Mouse (Mus musculus) erythroblast, adult 5-6 weeks (primary cell): ENCODE measurements around the gene Jpt1. TPM values are rescaled to one million over a fixed set of nuclear protein-coding genes. Genes with fewer than 3 reads are reported as not detected.
"Not testable (repeated sequence)": the region's sequence is repeated elsewhere in the genome, so short reads cannot be mapped to it uniquely, and the experiment has no call there.

Source experiments
- ATAC-seq: replicated peaks from 2 replicates; pipeline ENCODE4 v1.8.0; 2016; ENCODE audit warnings: moderate number of reproducible peaks, mild to moderate bottlenecking, moderate TSS enrichment, inconsistent platforms; ENCODE audit not compliant: poor library complexity, low FRiP score, severe bottlenecking
- total RNA-seq, 2 experiments: library from RNA; stranded (forward) in 1 of 2; stranded (reverse) in 1 of 2; fragments of 150-400 nt in 1 of 2; fragments of 200-764, 138-1000 nt in 1 of 2; gene quantifications; 2 replicates each; pipeline versions ENCODE4 v1.2.3 to v1.2.4; 2015 to 2017; ENCODE audit warnings: low replicate concordance in 2 of 2

Gene Jpt1
- total RNA-seq, 2 experiments from 2014 or later = 105 to 114 TPM

DNA sequence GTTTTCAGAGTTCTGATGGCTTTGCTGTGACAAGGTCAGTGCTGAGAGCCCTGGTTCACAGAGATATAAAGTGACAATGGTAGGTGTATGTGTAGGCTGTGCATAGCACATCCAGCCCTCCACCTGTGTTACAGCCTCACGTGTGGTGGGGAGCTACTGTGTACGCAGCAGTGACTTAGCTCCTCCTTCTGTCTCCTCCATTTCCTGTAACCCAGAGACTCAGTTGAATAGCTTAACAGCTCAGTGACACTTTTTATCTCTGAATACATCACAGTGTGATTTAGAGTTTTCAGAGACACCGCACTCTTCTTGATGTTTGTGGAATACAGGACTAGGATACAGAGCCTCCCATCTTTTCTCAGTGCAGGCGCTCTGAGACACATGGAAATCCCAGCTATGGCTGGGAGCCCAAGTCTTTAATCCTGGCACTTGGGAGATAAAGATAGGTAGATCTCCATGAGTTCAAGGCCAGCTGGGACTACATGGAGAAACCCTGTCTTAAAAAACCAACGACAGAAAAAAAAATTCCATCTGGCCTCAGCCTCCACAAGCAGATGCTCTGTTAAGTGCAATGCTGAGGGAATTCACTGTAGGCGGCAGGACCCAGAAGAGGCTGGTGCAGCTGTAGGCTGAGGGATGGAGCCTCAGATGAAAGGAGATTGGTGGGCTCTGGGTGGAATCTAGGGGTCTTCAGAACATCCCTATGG is 32.5 kb downstream of the Jpt1 start:
- ATAC-seq = no peak

DNA sequence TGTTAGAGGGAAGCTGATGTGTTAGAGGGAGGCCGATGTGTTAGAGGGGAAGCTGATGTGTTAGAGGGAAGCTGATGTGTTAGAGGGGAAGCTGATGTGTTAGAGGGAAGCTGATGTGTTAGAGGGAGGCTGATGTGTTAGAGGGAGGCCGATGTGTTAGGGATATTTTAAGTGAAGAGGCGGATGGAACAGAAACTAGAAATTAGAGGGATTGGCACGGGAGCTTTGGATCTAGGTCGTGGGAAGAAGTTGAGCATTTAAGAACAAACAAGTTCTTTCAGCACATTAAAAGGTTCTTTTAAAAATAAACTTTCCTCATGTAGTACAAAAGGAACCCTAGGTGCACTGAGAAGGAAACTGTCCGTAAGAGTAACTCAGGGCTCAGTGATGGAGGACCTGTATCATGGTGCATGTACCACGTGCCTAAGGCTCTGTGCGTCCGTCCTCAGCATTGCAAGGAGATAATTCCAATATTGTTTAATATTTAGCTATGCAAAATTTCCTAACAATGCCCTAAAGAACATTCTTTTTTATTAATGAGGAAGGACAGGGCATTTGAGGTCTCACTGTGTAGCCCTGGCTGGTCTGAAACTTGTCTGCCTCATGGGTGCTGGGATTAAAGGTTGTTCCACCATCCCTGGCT is 35.8 kb downstream of the Jpt1 start:
- ATAC-seq = no peak

DNA sequence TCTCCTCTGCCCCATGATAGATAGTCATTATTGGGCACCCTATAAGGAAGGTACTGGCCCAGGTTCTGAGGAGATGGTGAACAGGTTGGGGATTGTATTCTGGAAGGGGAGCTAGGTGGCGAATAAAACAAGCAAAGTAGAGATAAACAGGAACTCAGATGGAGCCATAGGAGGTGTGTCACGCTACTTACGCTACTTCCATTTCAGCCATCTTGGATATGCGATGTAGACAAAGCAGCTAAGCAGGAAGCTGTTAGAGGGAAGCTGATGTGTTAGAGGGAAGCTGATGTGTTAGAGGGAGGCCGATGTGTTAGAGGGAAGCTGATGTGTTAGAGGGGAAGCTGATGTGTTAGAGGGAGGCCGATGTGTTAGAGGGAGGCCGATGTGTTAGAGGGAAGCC is 36.8 kb downstream of the Jpt1 start:
- not testable (repeated sequence) for ATAC-seq

DNA sequence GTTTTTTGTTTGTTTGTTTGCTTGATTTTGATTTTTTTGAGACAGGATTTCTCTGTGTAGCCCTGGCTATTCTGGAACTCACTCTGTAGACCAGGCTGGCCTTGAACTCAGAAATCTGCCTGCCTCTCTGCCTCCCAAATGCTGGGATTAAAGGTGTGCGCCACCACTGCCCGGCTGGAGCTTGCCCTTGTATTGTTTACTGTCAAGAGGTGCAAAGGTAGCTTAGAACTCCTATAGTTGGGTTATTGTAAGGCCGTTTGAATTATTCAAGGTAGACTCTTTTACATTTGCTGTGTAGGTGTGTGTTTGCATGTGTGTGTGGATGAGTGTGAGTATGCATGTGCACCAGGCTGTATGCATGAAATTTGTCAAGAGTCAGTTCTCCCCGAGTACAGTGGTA is 37.6 kb downstream of the Jpt1 start:
- not testable (repeated sequence) for ATAC-seq

DNA sequence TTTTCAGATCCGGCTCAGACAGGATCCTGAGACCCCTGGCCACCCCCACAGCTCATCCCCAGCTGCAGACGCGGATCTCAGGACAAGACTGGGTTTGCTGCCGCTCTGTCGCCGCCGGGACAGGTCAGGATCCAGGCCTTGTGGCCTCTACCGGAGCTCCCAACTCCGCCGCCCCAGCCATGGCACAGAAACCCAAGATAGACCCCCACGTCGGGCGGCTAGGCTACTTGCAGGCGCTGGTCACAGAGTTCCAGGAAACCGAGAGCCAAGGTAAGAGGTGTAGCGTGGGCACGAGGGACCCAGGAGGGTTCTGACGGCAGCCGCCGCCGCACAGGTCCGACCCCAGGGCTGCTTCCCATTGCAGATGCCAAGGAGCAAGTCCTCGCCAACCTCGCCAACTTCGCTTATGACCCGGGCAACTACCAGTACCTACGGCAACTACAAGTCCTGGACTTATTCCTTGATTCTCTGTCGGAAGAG is 38.4 kb downstream of the Jpt1 start:
- ATAC-seq = peak; percentile 33

DNA sequence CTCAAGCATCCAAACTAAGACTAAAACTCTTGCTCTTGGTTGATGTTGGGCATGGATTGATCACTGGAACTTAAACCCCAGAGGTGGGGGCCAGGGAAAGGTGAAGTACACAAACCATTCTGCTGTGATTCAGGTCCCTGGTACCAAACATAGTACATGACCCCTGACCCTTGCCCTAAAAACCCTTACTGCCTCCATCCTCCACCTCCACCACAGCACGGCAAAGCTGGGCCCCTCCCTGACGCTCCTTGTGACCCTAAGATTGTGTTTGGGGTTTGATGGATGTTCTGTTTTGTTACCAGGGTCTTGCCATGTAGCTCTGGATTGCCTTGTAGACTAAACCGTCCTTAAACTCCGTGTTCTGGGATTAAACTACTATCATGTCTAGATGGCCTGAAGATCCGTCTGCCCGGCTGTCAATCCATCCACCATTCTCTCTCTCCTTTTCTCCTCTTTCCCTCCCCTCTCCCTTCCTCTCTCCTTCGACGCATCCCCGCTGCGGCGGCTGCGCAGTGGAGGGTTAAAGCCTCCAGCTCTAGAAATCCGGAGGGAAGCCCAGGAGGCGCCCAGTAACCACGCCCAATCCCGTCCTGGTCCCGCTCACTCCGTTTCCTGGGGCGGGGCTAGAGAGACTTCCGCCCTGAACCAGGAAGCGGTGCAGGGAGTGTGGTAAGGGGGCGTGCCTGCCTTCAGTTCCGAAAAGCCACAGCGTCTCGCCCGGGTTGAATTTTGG is 39.0 kb downstream of the Jpt1 start, which contains the start of gene Armc7:
TSS of gene Armc7 (plus strand) at position 643 of the 733 bp plus-strand sequence.
- ATAC-seq = peak; percentile 88

DNA sequence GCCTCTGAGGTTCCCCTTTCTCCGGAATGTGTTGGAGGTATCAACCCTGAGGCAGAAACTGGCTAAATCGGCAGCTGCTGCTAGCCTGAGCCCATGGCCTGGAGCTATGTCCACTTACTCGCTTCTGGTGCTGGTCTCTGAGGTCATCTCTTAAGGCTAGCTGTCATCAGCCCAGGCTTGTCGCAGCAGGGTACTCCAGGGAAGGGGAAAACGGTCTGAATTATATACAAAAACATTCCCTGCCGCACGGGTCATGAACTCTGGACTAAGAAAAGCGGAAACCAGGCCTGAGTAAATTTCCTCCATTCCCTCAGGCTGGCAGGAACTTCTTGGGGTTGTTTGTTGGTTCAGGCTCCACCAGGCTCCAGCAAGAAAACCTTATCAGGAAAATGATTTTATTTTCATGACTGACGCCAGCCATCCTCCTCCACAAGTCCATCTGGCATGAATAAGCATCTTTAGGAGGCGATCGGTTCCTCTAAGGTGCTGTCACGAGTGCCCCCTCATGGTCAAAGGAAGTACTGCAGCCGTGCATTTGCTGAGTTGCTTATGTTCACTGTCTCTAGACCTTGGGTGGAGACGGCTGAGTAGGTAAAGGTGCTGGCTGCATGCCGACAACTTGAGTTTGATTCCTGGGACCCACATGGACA is 40.4 kb downstream of the Jpt1 start:
- peak; percentile 80 for ATAC-seq

DNA sequence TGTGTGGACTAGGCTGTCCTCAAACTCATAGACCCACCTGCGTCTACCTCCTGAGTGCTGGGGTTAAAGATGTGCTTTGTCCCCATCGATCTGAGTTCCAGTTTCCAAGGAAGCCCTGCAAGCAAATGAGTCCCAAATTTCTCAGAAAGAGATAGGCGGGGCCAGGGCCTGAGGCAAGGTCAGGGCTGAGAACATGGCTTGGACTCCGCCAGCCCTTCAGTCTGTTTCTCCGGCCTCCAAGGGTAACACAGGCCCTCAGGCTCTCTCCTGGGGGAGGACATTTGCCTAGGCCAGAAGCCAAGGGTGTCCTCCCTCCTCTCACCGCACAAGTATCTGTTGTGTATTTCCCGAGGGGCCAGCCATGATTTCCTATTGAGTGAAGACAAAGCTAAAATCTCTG is 42.0 kb downstream of the Jpt1 start:
- no peak for ATAC-seq

DNA sequence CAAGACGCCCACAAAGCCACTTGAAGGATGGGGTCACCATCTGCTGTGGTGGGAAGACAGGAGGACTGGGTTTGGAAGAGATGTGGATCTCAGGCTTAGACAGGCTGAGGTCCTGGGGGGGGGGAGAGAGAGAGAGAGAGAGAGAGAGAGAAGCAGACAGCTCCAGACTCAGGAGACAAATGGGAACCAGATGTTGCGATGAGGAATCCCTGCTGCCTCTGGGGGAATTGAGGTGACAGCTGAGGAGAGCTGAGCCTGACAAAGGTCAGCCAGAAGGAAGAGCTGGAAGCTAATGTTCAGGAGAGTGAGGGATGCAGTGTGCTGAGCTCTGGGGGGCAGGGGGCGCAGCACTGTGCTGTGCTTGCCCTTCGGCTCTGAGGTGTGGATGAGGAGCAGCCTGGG is 47.0 kb downstream of the Jpt1 start:
- 0 out of 2 replicates have a peak, but pooled peaks have one; percentile 3 for ATAC-seq

DNA sequence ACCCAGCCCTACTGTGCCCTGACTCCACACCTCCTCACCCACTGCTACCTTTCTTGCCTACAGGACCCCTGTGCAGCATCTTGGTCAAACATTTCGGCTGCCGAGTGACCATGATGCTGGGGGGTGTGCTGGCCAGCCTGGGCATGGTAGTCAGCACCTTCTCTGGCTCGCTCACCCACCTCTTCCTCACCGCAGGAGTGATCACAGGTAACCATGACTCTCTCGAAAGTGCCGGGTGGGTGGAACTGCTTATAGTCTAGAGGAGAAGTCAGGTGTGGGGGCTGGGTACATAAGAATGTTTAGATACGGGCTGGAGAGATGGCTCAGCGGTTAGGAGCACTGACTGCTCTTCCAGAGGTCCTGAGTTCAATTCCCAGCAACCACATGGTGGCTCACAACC is 49.3 kb downstream of the Jpt1 start:
- ATAC-seq = no peak

DNA sequence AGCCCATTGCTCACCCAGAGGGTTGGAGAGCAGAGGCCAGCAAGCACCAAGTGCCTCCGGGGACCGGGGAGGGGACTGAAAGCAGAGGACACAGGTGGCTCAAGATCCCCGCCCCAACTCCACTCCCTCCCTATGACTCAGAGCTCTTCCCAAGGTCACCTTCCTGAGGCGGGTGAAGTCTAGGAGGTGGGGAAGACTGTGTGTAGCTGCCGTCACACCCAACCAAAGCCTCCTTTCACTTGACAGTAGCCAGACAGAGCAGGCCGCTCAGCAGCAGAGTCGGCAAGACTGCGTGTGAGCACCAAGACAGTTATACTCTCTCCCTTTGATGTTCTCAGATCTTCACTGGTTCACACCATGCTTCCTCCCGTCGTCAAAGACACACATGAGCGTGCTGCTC is 50.8 kb downstream of the Jpt1 start:
- ATAC-seq = no peak

DNA sequence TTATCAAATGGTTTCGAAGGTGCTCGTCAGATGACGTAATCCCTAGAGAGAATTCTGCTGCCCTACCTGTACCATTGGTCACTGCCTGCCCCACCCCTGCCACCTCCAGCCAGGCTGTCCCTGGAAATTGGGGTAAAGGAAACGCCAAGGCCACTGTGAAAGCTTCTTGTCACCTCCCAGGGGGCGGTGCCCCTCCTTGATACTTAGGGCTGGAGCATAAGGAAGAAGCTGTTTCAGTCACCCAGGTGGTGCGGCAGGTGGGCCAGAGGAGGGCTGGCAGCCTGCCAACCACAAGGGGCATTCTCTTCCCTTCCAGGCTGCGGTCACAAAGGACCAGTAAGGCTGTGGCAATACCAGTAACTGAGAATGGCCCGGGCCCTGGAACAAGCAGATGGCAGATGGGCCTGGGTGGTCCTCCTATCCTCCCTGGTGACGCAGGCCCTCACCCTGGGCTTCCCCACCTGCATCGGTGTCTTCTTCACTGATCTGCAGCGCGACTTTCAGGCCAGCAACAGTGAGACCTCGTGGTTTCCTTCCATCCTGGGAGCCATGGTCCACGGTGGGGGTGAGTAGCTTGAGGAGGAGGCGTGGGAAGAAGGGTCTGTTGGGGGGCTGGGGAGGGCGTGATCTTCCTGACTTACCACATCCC is 51.8 kb downstream of the Jpt1 start, which contains the start of gene Slc16a5:
TSS of gene Slc16a5 (plus strand) at position 232 of the 649 bp plus-strand sequence.
- no peak for ATAC-seq

DNA sequence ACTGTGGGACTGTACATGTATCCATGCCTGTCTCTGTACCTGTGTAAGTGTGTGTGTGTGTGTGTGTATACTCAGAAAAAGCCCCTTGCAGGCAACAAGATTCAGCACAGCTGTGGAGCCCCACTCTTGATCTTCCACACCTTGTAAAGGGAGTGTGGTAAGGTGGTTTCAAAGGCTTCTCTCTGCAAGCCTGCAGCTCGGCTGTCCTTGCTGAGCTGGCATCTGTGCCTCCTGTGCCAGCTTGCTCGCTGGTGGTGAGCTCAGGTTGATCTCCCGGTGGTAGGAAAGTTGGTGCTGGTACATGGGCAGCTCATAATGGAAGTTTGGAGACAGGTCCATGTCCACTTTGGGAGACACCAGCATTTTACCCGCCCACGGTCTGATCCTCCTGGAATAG is 52.3 kb downstream of the Jpt1 start:
- ATAC-seq = no peak

DNA sequence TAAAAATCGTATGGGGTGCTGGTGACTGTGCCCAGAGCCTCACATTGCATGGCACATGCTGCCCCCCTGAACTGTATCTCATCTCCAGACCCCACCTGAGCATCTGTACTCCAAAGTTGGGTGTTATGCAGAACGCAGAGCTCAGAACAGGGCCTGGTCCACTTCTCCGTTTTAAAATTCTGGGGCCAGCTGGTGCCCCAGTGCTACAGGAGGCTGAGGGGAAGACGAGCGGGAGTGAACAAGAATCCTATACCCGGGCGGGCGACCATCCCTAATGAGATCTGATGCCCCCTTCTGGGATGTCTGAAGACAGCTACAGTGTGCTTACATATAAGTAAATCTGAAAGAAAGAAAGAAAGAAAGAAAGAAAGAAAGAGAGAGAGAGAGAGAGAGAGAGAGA is 53.2 kb downstream of the Jpt1 start:
- no peak for ATAC-seq

DNA sequence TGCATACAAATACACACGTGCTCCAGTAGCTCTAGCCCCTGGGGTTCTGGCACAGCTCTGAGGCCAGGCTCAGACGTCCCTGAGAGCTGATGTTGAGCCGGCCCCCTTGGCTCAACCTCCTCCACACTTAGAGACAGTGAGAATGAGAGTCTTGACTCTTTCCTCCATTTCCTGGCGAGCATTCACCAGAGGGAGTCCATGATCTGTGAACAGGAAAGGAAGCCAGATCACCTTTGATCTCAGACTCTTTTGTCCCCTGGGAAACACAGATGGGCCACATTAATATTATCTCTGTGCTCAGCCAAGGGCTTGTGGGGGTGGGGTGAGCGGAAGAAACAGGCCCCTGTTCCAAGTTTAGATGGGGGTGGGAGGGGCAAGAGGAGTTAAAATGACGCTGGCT is 56.8 kb downstream of the Jpt1 start:
- no peak for ATAC-seq

DNA sequence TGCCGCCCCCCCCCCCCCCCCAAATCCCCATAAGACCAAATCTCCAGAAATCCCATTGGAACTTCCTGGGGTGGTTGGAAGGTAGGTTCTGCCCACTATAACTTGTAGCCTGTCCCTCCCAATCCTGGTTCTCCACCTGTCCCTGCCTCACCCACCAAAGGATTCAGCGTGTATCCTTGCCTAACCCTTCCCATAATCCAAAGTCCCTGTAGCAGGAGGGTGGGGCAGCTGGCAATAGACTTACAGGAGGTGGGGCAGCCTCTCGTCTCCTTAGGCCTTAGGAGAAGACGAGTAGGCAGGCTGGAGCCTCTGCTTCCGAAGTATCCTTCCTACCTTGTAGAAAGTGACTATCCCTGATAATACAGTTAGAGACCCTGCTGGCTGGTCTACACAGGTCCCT is 58.0 kb downstream of the Jpt1 start:
- no peak for ATAC-seq

DNA sequence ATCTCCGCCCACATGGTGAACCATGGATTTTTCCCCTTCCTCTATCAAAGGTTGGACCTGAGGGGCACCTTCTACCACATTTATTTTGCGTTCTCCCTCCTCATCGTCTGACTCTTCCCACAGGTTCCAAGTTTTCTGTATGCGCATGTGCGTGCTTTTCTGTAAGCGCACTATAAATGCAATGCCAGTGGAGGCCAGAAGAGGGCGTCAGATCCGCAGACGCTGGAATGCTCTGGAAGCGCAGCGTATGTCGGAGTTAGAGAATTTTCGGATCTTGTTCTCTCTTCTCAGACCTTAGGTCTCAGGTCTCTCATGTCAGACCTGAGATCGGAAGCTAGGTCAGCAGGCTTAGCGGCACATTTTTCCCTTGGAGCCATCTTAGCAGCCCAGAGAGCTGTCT is 58.6 kb downstream of the Jpt1 start:
- no peak for ATAC-seq

DNA sequence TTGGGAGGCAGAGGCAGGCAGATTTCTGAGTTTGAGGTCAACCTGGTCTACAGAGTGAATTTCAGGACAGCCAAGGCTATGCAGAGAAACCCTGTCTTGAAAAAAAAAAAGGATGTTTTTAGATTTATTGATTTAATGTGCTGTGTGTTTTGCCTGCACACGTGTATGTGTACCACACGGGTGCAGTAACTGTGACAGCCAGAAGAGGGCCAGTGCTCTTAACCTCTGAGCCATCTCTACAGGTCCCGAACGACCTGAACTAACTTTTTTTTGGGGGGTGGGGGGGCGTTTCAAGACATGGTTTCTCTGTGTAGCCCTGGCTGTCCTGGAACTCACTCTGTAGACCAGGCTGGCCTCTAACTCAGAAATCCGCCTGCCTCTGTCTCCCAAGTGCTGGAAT is 59.4 kb downstream of the Jpt1 start:
- not testable (repeated sequence) for ATAC-seq

DNA sequence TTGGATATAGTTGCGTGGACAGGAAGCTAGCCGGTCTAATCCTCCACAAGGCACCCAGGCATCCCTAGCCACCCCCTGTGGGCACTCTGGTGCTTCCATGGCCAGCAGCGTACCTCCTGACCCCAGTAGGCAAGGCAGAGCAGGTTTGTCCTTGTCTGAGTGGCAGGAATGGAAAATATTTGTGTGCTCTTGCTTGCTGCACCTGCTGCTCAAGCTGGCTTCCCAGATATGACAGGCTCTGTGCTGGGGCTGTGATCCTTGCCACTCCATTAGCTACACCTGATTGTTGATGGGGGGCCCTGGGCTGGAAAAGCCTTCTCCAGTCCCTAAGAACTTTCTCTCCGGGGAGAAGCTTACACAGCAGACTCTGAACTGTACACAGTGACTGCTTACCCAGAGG is 60.9 kb downstream of the Jpt1 start:
- ATAC-seq = no peak
